Mouse (Mus musculus) large intestine, adult 2 months (tissue): ENCODE measurements around the gene Tnc. TPM values are rescaled to one million over a fixed set of nuclear protein-coding genes. Genes with fewer than 3 reads are reported as not detected.

Source experiments
- DNase-seq: peaks from one replicate; pipeline ENCODE4 v3.0.0-alpha.2; 2012; ENCODE audit warnings: low read depth, low spot score
- WGBS: fragments of 180-500 bp; shearing (Covaris S2); methylation state at CpG from one replicate; pipeline ENCODE4 v1.1.7; 2018; 5-methylcytosine and 5-hydroxymethylcytosine counted together
- polyA plus RNA-seq: library from polyadenylated mRNA; depleted of rRNA; stranded (reverse); fragments of >200 nt; gene quantifications from 2 replicates; pipeline ENCODE4 v1.2.3, GENCODE M21; 2012; rRNA removed

Tnc gene
- polyA plus RNA-seq: 15.9 and 24.5 TPM in 2 replicates

DNA sequence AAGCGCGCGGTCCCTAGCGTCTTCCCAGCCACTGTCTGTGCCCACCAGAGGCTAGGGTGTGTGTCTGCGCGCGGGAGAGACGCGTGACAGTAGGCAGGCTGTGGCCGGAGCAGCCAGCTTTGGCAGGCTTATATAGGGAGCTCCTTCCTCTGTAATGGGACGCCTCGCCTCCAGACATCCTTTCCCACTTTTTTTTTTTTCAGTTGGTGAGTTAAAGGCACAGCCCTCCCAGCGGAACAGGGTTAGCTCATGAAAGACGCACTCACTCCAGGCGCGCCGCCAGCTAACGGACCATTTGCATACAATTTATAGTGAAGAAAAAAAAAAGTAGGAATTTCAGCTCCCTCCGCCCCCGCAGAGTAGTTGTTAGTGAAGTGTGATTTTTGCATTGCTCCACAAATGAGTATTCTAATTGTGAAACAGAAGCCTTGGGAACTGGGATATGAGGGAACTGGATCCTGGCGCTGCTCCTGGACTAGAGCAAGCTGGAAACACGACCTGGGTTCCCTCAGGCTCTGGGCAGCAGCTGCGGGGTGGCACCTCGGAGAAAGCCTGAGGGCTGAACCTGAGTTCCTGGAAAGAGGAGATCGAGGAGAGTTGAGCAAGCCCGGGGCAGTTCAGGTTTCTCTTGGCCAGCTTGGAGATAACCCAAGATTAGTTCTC lies at the start of gene Tnc:
Gene Tnc, minus strand, starts transcription at position 185 of the 663 bp plus-strand sequence.
- no peak for DNase-seq
- WGBS: 2% methylated on average over 26 of the region's 26 CpGs

DNA sequence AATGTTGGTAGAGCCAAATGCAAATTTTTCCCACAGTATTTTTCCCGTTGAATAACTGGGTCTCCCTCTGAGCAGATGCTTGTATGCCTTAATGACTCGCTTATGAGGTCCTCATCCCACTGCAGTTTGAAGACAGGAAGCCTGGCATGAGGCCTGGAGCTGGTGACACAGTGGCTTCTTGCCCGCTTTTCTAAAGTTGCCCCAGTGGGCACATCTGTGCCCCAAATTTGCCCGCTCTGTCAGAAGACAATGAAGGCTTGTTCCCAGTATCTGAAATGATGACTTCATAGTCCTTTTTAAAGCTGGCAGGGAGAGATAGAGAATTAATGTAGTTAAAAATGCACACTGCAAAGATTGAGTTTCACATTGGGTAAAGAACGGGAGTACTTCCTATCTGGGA lies 47.4 kb upstream of the Tnc start:
- no peak for DNase-seq

DNA sequence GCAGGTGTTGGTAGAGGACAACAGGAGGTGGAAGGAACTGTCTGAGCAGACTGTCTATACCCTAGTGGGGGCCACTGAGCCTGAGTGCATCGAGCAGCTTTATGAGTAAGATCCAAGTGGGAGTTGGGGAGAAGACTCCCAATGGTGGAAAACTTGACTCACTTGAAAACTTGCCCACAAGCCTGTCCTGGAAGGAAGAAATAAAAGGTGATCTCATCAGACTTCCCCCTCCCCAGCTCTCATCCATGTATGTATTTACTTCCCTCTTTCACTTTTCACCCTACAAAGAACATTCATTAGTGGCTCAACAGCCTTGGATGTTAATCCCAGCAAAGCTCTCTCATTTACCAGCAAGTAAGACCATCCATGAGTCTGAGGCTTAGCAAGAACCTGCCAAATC lies 46.0 kb upstream of the Tnc start:
- 72% methylated on average over 1 of the region's 1 CpGs for WGBS
- DNase-seq: no peak

More for the DNA sequence above, 47.4 kb upstream of the Tnc start:
- 80% methylated on average over 5 of the region's 5 CpGs for WGBS

DNA sequence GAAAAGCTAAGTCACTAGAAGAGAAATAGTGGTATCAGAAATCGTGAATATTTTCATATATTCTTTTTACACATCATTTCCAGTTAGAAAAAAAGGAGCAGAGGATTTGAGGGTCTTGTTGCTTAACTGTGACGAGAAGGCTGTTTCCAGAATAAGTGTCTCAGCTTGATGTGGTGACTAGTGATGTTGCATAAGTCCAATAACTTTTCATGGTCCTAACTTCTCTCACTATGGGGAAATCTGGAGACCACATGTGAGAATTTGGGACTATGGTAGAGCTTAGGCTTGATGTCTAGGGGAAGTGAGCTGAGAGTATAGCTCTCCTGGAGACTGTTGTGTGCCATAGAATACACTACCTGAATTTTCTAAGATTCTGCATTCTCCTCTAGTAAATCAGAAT lies 42.6 kb upstream of the Tnc start:
- 65% methylated on average over 2 of the region's 2 CpGs for WGBS
- DNase-seq: no peak

DNA sequence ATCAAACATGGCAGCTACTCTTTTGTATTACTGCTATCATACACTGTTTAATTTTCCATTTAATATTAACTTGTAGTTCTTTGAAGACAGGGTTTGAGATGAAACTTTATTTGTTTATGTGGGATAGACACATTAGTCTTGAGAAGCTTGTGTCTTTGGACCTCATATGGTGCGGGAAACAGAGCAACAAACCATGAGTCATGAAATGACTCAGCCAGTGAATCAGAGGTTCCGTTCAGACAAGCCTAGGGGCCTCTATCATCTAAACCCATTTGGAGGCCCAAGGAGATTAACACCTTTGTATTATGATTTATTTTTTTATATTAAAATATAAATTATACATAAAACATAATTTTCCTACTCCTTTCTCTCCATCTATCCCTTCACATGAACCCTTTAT lies 40.9 kb upstream of the Tnc start:
- DNase-seq: no peak
- 46% methylated on average over 2 of the region's 2 CpGs for WGBS

DNA sequence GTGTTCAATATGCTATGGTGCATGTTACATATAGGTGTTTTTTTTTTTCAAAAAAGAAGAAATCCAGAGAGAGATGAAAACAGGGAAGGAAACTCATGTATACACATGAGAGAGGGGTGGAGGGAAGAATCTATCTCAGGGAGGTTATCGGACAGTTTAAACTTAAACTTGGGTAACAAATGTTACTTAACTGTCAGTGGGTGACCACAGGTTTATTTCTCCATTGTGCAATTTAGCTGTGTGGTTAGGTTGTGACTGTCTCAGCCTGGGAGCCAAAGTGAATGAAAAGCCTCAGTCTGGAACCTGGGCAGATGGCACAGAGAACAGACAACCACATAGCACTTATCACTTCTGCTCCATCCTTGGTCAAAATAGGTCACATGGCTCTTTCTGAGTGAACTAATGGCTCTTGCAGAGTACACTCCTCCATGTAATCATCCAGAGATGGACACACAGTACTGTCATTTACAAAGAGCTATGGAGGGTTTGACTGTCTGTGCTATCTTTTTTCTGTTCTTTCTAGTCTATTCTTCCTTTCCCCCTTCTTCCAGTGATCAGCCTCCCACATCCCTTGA lies 39.3 kb upstream of the Tnc start:
- 95% methylated on average over 1 of the region's 1 CpGs for WGBS

DNA sequence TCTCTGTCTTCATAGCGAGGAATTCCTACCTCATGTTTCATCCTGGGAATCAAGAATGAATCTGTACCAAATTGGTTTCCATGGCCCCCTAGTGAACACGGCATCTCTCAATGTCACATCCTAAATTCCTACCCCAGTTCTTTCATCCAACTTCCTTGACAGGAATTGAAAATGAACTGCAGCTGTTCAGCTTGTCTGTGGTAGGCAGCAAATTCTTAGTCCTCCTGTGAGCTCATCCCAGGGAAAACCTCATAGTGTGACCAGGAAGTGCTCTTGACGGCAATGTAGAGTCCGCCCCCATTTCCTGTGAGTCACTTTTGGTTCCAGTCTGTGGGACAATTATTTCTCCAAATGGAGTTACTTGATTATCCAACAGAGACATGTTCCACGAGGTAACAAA lies 37.0 kb upstream of the Tnc start:
- 71% methylated on average over 5 of the region's 5 CpGs for WGBS
- DNase-seq: no peak

More for the DNA sequence above, 39.3 kb upstream of the Tnc start:
- no peak for DNase-seq

DNA sequence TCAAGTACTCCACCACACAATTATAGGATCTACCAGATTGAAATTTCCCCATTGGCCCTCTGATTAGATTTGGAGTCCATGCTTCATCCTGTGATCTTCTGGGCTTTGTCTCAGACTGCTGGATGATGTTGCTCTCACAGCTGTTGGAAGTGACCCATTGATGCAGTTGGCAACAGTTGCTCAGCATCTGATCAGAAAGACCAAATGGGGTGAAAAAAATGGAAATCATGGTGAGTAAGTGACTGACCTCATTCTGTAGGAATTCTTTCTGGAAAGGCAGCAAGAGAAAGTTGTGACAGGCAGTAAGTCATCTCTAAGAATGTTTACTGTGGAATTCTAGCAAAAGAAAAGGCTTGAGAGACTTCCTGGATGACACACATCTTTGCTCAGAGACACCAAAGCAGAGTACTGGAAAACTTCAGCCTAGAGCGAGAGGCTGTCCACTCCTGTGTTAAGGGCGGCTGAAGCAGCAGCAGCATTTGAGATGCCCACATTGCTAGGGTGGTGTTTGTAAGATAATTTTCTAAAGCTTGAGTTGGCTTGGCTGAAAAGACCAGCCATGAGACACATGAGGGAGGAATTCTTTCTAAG lies 31.3 kb upstream of the Tnc start:
- 70% methylated on average over 2 of the region's 2 CpGs for WGBS
- no peak for DNase-seq

DNA sequence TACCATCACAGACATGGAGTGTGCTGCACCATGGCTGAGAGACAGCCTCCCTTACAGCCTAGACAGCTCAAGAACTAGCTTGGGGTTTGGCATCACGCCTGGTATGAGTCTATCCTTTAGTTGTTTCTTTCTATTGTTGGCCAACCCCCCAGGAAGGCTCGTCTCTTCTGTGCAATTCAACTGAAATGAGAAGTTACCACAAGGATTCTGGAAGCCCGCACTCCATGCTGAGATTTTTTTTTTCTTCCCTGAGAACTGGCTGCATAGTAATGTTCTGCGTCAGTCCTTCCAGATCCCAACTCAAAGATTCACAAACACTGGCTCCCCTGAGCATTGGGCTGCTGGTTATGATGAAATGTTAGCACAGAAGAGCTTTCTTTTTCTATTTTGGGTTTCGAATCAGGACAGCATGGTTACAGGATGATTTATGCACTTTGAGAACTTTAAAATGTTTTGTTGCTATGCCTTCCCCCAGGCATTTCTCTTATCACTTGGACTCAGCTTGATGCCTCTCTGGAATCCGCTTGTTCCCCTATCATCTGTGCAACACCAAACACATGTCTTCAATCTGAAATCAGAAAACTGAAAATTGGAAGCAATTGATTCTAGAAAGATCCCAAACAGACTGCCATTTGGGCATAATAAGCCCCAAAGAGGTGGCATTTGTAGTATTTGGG lies 29.7 kb upstream of the Tnc start:
- WGBS: 57% methylated on average over 6 of the region's 6 CpGs
- no peak for DNase-seq

DNA sequence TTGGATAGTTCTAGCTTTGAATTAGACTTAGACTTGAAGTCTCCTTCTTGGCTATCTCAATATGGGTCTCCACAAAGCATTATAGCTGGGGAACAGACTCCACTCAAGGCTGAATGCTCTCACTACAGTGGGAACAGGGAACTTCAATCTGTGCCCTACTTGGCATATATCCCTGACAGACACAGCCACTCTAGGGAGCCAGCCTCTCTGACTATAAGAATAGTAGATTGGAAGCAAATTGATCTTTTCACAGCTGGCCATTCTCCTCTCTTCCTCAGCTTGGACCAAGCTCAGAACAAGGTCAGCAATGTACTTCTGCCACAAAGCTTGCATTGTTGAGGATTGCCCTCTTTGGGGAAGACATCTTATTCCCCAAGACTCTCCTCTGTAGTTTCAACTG lies 27.9 kb upstream of the Tnc start:
- DNase-seq: no peak

DNA sequence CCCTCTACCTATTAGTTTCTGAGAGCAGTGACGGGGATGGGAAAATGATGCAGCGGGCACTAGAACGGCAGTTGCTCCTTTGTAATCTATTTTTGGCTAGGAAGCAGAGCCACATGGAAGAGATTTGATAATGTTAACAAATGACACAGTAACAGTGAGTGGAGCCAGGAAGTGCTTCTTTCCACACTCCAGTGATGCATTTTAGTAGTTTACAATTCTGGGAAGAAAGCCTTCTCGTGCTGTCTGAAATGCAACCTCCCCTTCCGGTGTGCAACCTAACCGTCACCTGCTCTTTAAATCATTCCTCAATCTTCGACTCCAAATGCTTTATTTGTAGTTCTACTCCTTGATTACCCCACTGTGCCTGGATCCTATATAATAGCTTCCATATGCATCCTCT lies 20.6 kb upstream of the Tnc start:
- WGBS: 60% methylated on average over 7 of the region's 7 CpGs
- no peak for DNase-seq

DNA sequence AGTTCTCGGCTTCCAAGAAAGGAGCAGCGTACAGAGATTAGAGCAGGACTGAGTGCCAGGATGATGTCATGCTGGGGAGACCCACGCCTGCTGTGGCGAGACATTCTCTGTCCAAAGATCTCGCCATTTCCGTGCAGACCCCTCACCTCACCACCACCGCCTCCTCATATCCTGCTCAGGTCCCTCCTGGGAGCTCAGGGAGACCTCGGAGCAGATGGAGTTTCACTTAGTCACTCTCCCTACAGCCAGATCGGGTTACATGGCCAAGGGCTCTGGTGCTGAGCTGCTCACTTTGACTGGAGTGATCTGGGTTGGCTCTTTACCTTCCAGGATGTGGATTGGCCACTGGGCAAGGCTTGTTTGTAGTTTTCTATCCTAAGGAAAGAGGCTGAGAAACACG lies 18.5 kb upstream of the Tnc start:
- 39% methylated on average over 10 of the region's 10 CpGs for WGBS
- no peak for DNase-seq

DNA sequence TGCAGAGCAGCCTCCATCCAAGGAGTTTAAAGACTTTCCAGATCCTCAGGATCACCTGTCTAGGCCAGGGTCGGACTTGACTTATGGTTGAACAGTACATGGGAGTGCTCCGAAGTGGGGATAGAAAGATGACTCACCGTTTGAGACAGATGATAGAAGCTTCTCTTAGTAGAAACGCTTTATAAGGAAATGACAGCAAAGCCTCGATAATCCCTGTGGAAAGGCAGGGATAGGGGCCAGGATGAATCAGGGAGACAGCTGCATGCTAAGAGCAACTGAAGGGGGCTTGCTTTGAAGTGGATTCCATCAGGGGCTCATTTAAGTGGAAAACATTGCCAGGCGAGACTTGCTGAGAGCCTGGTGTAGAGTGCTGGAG lies 12.0 kb upstream of the Tnc start:
- DNase-seq: no peak
- 59% methylated on average over 6 of the region's 6 CpGs for WGBS

DNA sequence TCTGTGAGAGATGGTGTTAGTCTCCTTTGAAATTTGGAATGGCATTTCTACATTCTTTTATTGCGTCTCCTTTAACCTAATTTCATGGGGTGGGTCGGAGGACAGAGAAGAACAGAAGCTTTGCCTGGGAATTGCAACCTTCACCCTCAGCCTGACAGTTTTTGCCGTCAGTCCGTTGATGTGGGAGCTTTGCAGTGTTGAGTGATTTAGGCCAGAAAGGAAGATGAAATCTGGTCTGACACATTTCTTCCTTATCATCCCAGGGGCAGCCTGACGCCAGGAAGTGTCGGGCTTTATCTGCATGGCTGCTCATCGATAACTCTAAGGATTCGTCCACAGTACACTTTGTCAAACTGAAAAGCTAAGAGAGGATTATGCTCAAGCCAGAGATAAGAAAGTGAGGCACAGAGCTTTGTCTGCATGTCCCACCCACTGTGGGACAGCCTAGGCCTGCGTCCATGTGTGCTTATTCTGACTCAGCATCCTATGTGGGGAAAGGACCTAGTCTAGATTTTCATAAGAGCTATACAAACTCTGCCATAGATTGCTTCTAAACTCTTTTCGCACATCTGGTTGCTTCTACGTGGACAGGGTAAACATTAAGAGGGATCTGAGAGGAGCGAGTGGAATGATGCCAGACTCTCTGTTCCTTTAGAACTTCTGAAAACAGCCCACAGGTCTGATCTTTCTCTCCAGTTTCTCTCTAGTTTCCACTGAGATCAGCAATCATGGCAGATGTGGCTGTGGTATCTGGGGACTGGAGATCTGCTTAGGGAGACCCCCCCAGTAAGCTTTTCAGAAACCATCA lies 11.4 kb upstream of the Tnc start:
- WGBS: 69% methylated on average over 12 of the region's 12 CpGs
- no peak for DNase-seq

DNA sequence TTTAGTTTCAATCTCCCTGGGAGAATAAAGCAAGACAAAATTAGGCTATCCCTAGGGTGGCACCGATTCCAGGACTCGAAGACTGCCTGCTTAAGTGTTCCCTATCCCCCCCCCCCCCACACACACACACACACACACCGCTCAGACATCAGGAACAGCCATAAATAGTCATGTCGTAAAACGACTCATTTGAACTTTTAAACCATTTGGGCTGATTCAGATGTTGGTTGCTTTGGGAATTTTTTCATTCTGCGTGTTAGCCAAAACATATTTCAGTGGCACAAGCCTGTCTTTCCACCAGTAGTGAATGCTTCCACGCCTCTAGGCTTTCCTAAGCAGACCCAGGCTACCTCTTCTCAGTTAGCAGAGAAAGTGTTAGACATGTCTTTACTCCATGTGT lies 1.4 kb upstream of the Tnc start:
- 21% methylated on average over 7 of the region's 7 CpGs for WGBS
- DNase-seq: no peak

DNA sequence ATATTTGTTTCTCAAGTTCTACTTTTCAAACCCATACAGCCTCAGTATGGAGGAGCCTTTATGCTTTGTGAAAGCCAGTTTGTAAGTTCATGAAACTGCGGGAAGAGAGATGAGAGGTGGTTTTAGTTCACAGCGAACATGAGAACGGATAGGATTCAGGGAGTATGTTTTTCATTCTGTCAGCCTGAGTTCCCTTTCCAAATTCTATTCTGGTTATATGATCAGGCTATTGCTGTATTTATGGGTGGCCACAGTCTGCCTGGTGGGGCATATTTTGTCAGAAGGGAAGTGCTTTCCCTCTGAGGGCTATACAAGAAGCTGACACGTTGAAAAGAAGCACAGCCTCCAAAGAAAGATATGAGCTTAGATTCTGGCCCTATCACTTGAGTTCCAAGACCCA lies 2.9 kb downstream of the Tnc start:
- DNase-seq: no peak
- 68% methylated on average over 4 of the region's 4 CpGs for WGBS

DNA sequence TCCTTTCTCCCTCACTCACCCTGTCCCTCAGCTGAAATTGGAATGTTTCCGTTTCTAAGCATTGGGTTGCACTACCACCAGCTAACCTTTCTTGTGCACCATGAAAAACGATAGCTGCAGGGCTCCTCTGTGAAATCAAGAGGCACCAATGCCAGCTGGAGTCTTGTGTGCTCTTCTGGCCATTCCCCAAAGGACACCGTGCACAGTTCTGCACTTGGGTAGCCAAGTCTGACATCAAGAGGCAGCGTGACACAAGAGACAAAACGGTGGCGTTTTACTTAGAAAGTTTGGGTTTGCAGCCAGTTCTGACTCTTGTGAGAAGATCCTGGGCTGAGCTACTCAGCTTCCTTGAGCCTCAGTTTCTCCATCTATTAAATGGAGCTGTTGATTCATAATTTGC lies 3.4 kb downstream of the Tnc start:
- DNase-seq: no peak

DNA sequence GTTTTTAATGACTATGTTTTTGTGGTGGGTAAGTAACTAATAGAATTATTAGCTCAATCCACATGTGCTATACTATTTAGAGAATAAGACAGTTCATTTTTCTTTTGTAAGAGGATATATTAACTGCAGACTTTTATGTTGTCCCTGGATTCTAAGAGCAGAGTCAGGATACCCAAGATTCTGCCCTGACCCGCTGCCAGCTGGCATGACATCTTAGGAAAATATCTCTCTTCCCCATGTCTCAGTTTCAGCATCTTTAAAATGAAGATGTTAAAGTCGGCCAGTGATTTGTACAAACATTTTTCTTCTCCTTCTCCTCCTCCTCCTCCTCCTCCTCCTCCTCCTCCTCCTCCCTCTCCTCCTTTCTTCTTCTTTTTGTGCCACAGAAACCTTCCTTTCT lies 7.7 kb downstream of the Tnc start:
- WGBS: 78% methylated on average over 2 of the region's 2 CpGs
- no peak for DNase-seq

More for the DNA sequence above, 3.4 kb downstream of the Tnc start:
- 68% methylated on average over 6 of the region's 6 CpGs for WGBS

DNA sequence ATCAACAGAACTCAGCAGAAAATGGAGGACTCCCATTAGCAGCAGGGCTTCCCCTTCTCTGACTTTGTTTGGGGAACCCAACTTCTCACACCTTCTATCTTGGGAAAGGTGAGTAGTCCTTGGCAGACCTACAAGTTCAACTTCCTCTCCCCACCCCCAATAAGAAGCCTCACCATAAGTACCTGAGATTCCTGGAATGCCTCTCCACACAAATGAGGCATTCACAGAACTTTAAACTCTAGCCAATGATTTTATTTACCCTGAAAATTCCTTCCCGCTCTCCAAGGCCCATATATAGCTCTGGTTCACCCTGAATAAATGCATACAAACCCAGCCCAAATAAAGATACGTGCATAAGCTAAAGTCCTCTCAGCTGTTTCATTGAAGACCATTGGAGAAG lies 9.3 kb downstream of the Tnc start:
- DNase-seq: no peak
- WGBS: 22% methylated on average over 2 of the region's 2 CpGs

DNA sequence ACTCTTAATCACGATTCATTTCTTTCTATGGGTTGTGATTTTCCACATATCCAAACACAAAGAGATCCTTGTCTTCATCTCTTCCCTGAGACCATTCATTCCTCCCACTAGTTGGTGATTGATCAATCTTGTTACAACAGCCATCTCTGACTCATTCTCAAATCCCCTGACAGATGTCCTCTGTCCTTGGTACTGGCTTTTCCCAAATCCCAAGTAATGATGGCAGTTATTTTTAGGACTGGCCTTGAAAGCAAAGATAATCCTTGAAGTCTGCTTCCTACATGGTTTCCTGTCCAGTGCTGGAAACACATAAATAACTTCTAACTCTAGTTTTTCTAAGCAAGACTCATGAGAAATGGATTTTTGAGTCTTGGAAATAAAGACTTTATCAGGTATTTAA lies 12.1 kb downstream of the Tnc start:
- 65% methylated on average over 1 of the region's 1 CpGs for WGBS
- DNase-seq: no peak
